Mouse (Mus musculus) stomach, postnatal 0 days (tissue): ENCODE results near the gene Rad51b. TPM values are rescaled to one million over a fixed set of nuclear protein-coding genes. Genes with fewer than 3 reads are reported as not detected.

ENCODE experiments used
- ATAC-seq: fragments of 200-750 bp; cut with Nextera tagmentation; 2 replicates; pipeline ENCODE4 v1.8.0; 2017; ENCODE audit not compliant: low FRiP score, low TSS enrichment
- DNase-seq: peaks from one replicate; pipeline ENCODE4 v3.0.0-alpha.2; 2016; ENCODE audit warnings: low spot score
- H3K27ac ChIP-seq: fragments of 300-500 bp; sonication (generic); replicated peaks from 2 replicates; pipeline ENCODE4 v1.5.1; 2014; ENCODE audit warnings: mild to moderate bottlenecking, control low read depth
- H3K27me3 ChIP-seq: fragments of 300-500 bp; sonication (generic); 2 replicates; pipeline ENCODE4 v1.6.1; 2014; ENCODE audit warnings: low read length; ENCODE audit not compliant: control insufficient read depth, insufficient read depth
- H3K36me3 ChIP-seq: fragments of 300-500 bp; sonication (generic); 2 replicates; pipeline ENCODE4 v1.6.1; 2014; ENCODE audit warnings: low read length, mixed read lengths; ENCODE audit not compliant: control insufficient read depth, insufficient read depth
- H3K4me1 ChIP-seq: fragments of 300-500 bp; sonication (generic); replicated peaks from 2 replicates; pipeline ENCODE4 v1.6.1; 2014; ENCODE audit warnings: antibody characterized with exemption; ENCODE audit not compliant: control insufficient read depth, insufficient read depth
- H3K4me2 ChIP-seq: fragments of 300-500 bp; sonication (generic); replicated peaks from 2 replicates; pipeline ENCODE4 v1.6.1; 2014; ENCODE audit warnings: low read depth, mild to moderate bottlenecking, control low read depth, moderate library complexity
- H3K4me3 ChIP-seq: fragments of 300-500 bp; sonication (generic); 2 replicates; pipeline ENCODE4 v1.5.1; 2014; ENCODE audit warnings: low read depth, low read length, control low read depth
- H3K9ac ChIP-seq: fragments of 300-500 bp; sonication (generic); 2 replicates; pipeline ENCODE4 v1.6.1; 2014; ENCODE audit warnings: mild to moderate bottlenecking, low read length, control low read depth, mixed read lengths
- H3K9me3 ChIP-seq: fragments of 300-500 bp; sonication (generic); 2 replicates; pipeline ENCODE4 v1.6.1; 2016; ENCODE audit warnings: low read length; ENCODE audit not compliant: control insufficient read depth
- CTCF ChIP-seq: IDR thresholded peaks from 2 replicates; pipeline ENCODE4 v1.5.1; 2016; ENCODE audit warnings: antibody characterized with exemption, low read depth, mild to moderate bottlenecking, moderate library complexity
- EP300 ChIP-seq: optimal IDR thresholded peaks from 2 replicates; pipeline ENCODE3; 2016; ENCODE audit warnings: antibody characterized with exemption
- WGBS: fragments of 180-500 bp; shearing (Covaris S2); extraction: QIAGEN DNeasy Blood & Tissue Kit; methylation state at CpG from one replicate; pipeline ENCODE4 v1.1.7; 2014; 5-methylcytosine and 5-hydroxymethylcytosine counted together
- polyA plus RNA-seq: library from polyadenylated mRNA; unstranded; fragments of >200 nt; fragmentation: Nextera tagmentation; extraction: Ambion mirVana; gene quantifications from 2 replicates; pipeline ENCODE4 v1.2.1, GENCODE M21; 2015

Rad51b gene
- polyA plus RNA-seq, 1 experiment from 2014 or later: 2.0 TPM

- no peak overlapping the region for H3K9ac ChIP-seq
- DNase-seq (no peak), ATAC-seq (no peak)
- no peak overlapping the region for H3K4me2 ChIP-seq
- WGBS: 81% methylated on average over 5 of the region's 5 CpGs
- peaks cover 11% of the 10 kb centered on the region for H3K4me1 ChIP-seq
- no peak overlapping the region for H3K27ac ChIP-seq
- no peak overlapping the region for H3K4me3 ChIP-seq
- H3K9me3 ChIP-seq: no peaks in the 10 kb centered on the region
- H3K36me3 ChIP-seq: no peaks in the 10 kb centered on the region
- no peaks in the 10 kb centered on the region for H3K27me3 ChIP-seq
- TF ChIP-seq EP300: no peak
- TF ChIP-seq CTCF: no peak
These were observed 543.4 kb downstream of the Rad51b start for GRCm38 (mm10) chr12:79840465-79840864.

DNA sequence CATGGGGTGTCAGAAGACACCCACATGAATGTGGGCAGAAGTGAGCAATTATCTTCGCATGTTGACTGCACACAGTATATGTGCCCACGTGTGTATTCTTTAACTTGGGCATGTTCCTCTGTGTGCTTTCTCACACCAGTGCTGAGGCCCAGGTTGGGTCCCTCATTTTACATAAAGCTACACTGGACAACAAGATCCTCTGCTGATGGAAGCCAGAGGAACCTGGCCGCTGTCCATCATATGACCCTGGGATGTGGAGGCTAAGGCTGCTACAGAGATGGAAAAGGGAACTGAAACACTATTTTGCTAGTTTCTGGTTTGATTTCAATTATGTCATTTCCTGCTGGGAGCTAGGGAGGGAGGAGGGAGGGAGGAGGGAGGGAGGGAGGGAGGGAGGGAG, 544.2 kb downstream of the Rad51b start:
- TF ChIP-seq CTCF (no peak), EP300 (no peak)
- DNase-seq (no peak), ATAC-seq (no peak)
- 85% methylated on average over 3 of the region's 3 CpGs for WGBS
- H3K4me1 ChIP-seq: peaks cover 11% of the 10 kb centered on the region
- peak overlapping the region; percentile 45; the same call in 1 of the 2 replicates for H3K27ac ChIP-seq
- H3K9ac ChIP-seq: no peak overlapping the region
- H3K4me2 ChIP-seq: no peak overlapping the region
- no peak overlapping the region for H3K4me3 ChIP-seq
- H3K9me3 ChIP-seq: no peaks in the 10 kb centered on the region
- H3K36me3 ChIP-seq: no peaks in the 10 kb centered on the region
- no peaks in the 10 kb centered on the region for H3K27me3 ChIP-seq

DNA sequence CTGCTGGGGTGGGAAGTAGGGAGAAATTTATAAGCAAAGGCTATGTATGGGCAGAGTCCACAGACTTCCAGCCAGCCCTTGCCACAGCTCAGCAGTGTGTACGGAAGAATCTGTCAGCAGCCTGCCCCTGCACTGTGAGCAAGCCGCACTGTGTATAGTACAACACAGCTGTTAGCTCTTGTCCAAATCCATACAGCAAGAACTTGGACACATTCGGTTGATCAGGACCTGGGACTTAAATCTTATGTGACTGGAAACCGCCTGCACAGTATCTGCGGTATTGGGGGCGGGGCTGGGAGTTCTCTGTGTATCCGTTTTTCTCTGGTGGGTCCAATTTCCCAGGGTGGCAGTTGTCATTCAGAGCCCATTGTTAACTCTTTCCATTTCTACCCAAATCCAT, 545.2 kb downstream of the Rad51b start:
- Histone ChIP-seq H3K9me3 (no peaks in the 10 kb centered on the region), H3K4me2 (no peak overlapping the region), H3K27me3 (no peaks in the 10 kb centered on the region), H3K27ac (peak overlapping the region; percentile 61), H3K4me3 (no peak overlapping the region), H3K36me3 (no peaks in the 10 kb centered on the region), H3K9ac (0 out of 2 replicates have a peak overlapping the region, but pooled peaks have one; percentile 8), H3K4me1 (peaks cover 11% of the 10 kb centered on the region)
- ATAC-seq: peak; percentile 69
- WGBS: 11% methylated on average over 7 of the region's 7 CpGs
- TF ChIP-seq EP300 (no peak), CTCF (no peak)
- DNase-seq: peak; percentile 32

DNA sequence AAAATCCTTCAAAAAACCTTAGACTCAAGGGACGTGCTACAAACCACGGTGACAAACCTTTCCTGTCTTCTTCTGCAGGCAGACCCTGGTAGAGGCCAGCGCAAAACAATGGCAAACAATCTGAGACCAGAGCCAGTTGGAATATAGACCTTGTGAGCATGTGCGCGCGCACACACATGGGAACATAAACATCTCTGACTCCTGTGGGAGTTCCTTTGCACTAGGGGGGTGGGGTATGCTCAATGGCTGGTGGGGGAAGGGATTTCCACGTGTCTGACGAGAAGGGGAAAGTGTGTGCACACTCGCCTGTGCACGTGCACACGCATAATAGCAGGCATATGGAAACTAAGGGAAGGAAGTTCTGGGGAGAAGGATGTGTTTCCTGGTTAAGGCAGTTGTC, 545.9 kb downstream of the Rad51b start:
- TF ChIP-seq EP300: no peak
- TF ChIP-seq CTCF: no peak
- no peak for DNase-seq
- no peaks in the 10 kb centered on the region for H3K9me3 ChIP-seq
- H3K4me3 ChIP-seq: no peak overlapping the region
- no peaks in the 10 kb centered on the region for H3K27me3 ChIP-seq
- H3K36me3 ChIP-seq: no peaks in the 10 kb centered on the region
- no peak overlapping the region for H3K9ac ChIP-seq
- 38% methylated on average over 11 of the region's 11 CpGs for WGBS
- H3K4me1 ChIP-seq: peaks cover 11% of the 10 kb centered on the region
- H3K4me2 ChIP-seq: no peak overlapping the region
- no peak for ATAC-seq
- peak overlapping the region; percentile 61 for H3K27ac ChIP-seq

DNA sequence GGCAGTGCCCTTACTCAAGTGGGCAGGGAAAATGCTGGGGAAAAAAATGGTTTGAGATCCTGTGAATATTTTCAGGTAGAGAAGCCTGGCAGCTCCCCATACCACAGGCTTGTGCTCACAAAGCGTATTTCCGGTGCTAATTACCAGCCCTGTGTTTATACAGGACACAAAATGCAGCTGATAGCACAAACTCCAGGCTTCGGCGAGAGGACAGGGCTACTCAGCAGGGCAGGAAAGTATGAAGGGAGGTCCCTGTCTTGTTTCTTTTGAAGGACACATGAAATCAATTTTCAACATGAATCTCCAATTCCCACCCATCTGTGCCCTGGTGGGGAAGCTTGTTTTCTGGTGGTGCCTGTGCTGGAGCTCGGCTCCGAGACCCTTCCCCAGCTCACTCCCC, 546.4 kb downstream of the Rad51b start:
- Histone ChIP-seq H3K4me3 (no peak overlapping the region), H3K4me2 (no peak overlapping the region), H3K4me1 (peaks cover 11% of the 10 kb centered on the region), H3K27ac (peak overlapping the region; percentile 61), H3K9ac (no peak overlapping the region), H3K36me3 (no peaks in the 10 kb centered on the region), H3K9me3 (no peaks in the 10 kb centered on the region), H3K27me3 (no peaks in the 10 kb centered on the region)
- DNase-seq (no peak), ATAC-seq (no peak)
- WGBS: 49% methylated on average over 6 of the region's 6 CpGs
- TF ChIP-seq EP300 (no peak), CTCF (no peak)

DNA sequence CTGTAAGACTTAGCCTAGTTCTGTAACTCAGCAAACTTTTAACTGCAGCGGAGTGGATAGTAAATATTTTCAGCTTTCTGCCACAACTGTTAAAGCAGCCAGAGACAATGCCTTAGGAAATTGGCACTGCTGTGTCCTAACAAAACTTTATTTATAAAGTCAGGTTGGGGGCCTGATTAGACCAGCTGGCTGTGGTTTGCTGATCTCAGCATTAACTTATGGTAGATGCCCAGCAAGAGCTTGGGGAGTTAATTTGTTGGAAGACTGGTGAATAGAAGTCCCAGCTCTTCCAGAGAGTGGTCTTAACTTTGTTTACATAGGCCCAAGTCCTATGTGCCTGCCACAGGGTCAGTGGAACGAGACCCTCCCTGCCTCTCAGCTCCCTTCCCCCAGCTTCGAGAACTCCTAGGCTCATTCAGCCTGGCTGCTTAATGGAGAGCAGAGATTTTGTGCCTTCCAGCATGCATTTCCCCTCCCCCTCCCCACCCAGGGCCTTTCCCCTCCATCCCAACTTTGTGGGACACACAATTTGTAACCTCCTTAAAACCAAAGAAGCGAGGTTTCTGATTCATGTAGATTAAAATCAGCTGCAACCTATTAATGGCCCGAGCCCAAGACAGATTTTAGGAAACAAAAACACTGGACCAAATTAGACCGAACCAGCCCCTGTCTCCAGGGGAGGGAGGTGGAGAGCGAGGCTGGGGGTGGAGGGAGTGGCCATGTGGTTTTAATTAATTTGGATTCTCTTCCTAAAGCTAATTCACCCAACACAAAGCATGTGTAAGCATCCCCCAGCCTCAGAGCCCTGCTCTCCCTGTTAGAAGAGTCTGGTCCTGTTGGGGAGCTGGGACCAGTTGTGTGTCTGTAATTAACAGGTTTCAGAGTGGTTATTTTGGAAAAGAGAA, 549.4 kb downstream of the Rad51b start:
- Histone ChIP-seq H3K27me3 (no peaks in the 10 kb centered on the region), H3K9me3 (no peaks in the 10 kb centered on the region), H3K4me1 (peaks cover 11% of the 10 kb centered on the region), H3K9ac (no peak overlapping the region), H3K36me3 (no peaks in the 10 kb centered on the region), H3K4me2 (no peak overlapping the region), H3K27ac (peak overlapping the region; percentile 53), H3K4me3 (no peak overlapping the region)
- WGBS: 49% methylated on average over 7 of the region's 7 CpGs
- DNase-seq (no peak), ATAC-seq (no peak)
- TF ChIP-seq CTCF: no peak
